Mouse (Mus musculus) urinary bladder, postnatal 14 days (tissue): ENCODE data around the gene Evc.

Experiments
- DNase-seq: peaks from one replicate; pipeline ENCODE4 v3.0.0; 2021; ENCODE audit warnings: low spot score

Evc gene

DNA sequence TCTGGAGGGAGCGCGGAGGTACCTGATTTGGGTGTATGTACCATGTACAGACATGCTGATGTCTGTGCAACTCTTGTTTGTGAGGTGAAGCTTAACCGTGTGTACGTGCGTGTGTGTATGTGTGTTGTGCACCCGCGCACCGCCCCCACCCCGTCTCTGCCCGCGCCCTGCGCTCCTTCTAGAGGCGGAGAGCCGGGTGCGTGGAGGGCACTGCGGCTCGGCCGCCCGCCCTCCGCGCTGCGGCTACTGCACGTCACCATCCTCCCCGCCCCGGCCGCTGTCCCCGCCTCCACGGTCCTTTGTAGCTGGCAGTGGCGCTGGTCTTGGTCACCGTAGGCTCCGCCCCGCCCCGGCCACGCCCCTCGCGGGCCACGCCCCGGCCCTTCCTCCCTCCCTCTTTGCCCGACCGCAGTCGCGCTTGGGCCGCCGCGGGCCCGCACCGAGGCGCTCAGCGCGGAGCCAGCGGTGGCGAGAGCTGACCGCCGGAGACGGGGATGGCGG, 95.0 kb downstream of the Evc start, which contains the start of gene Crmp1:
Crmp1 (plus strand) TSS at position 290 of the 501 bp plus-strand sequence.
- no peak for DNase-seq

DNA sequence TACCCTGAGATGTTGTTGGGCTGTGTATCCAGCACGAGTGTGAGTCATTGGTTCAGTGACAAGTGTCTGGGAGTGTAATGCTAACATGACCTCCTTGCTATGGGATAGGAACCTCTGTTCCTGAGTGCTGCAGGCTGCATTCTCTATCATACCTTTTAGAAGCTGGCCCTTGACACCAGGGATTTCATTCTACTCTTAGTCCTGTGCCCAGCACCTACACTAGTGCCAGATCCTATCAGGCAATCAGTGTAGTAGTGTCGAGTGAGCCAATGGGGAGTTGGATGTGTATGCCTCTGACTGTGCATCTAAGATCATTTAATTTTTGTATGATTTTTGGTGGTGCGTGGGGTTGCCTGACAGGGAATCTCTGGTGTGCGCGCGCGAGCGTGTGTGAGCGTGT, 95.5 kb downstream of the Evc start:
- no peak for DNase-seq

DNA sequence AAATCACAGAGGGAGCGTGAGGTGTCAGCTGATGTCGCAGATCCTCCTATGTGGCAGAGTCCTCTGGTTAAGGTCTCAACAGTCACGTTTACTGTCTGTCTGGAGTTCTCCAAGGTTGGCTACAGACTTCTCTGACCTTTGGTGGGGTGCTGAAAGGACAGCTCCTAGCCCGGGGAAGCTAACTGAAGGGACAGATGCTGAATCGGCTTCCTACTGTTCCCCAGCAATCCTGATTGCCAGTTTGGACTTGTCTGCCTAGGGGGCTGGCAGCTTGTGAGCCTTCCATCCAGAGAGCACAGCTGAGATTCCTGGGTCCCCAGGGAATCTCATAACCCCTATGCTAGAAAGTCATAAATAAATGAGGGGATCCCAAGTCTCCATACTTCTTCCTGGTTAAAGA, 96.1 kb downstream of the Evc start:
- no peak for DNase-seq
